Mouse (Mus musculus): ENCODE data around the gene Casz1.

DNA sequence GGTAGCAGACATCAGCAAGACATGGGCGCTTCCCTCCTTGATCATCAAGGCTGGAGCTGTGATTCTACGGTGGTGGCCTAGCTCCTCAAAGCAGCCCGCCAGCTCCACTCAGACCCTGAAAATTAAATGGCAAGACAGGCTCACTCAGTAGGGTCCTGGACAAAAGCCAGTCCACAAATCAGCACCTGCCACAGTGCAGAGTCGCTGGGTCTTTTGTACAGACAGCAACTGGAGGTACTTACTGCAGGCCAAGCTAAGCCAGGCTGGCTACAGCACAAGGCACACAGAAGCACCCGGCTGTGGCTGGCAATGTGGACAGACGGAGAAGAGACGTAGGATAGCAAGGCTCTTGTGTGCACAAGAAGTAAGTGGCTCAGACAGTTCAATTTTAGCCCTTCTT lies 170.6 kb downstream of the Casz1 start:
- TF ChIP-seq CTCF (conservative IDR thresholded peaks at IDR 0.05; ENCODE audit: low read length) (no peak), POU5F1 (IDR thresholded peaks at IDR 0.05; ENCODE audit: borderline replicate concordance, low read length) (no peak)

Measured in E14TG2a.4 (cell line).